Mouse (Mus musculus) embryonic facial prominence, embryonic 12.5 days (tissue): Measurements from ENCODE around the gene Irf7. TPM values are rescaled to one million over a fixed set of nuclear protein-coding genes. Genes with fewer than 3 reads are reported as not detected.

Experiments used
- ATAC-seq: fragments of 200-750 bp; cut with Nextera tagmentation; 2 replicates; pipeline ENCODE4 v1.8.0; 2017; ENCODE audit not compliant: insufficient number of reproducible peaks, insufficient read depth, low FRiP score, low TSS enrichment
- H3K27ac ChIP-seq: fragments of 300-500 bp; sonication (generic); 2 replicates; pipeline ENCODE4 v1.5.1; 2016; ENCODE audit warnings: mild to moderate bottlenecking
- H3K27me3 ChIP-seq: fragments of 300-500 bp; sonication (generic); 2 replicates; pipeline ENCODE4 v1.6.1; 2016; ENCODE audit warnings: mild to moderate bottlenecking, moderate library complexity
- H3K36me3 ChIP-seq: fragments of 300-500 bp; sonication (generic); 2 replicates; pipeline ENCODE4 v1.6.1; 2016; ENCODE audit warnings: mild to moderate bottlenecking
- H3K4me1 ChIP-seq: fragments of 300-500 bp; sonication (generic); 2 replicates; pipeline ENCODE4 v1.6.1; 2016
- H3K4me2 ChIP-seq: fragments of 300-500 bp; sonication (generic); replicated peaks from 2 replicates; pipeline ENCODE4 v1.6.1; 2016; ENCODE audit warnings: mild to moderate bottlenecking, moderate library complexity
- H3K4me3 ChIP-seq: fragments of 300-500 bp; sonication (generic); 2 replicates; pipeline ENCODE4 v1.5.1; 2016; ENCODE audit warnings: mild to moderate bottlenecking
- H3K9ac ChIP-seq: fragments of 300-500 bp; sonication (generic); 2 replicates; pipeline ENCODE4 v1.6.1; 2016; ENCODE audit warnings: mild to moderate bottlenecking, moderate library complexity
- H3K9me3 ChIP-seq: fragments of 300-500 bp; sonication (generic); 2 replicates; pipeline ENCODE4 v1.6.1; 2016; ENCODE audit warnings: mild to moderate bottlenecking, moderate library complexity
- WGBS: fragments of 180-500 bp; shearing (Covaris S2); methylation state at CpG from one replicate; pipeline ENCODE4 v1.1.7; 2016; 5-methylcytosine and 5-hydroxymethylcytosine counted together
- polyA plus RNA-seq: library from polyadenylated mRNA; unstranded; fragments of >200 nt; fragmentation: Nextera tagmentation; extraction: Ambion mirVana; gene quantifications from 2 replicates; pipeline ENCODE4 v1.2.1, GENCODE M21; 2016

Gene Irf7
- polyA plus RNA-seq, 1 experiment from 2014 or later = 0.99 TPM

GRCm38 (mm10) chr7:141292583-141293388 is 26.5 kb upstream of the Irf7 start:
- Histone ChIP-seq H3K9me3 (no peaks in the 10 kb centered on the region), H3K27me3 (peaks cover 57% of the 10 kb centered on the region), H3K36me3 (0 out of 2 replicates have a peak, but pooled peaks cover 9% of the 10 kb centered on the region), H3K27ac (no peak overlapping the region), H3K4me2 (peak overlapping the region; percentile 96), H3K9ac (peak overlapping the region; percentile 65; the same call in 1 of the 2 replicates), H3K4me1 (peaks cover 30% of the 10 kb centered on the region), H3K4me3 (peak overlapping the region; percentile 54)
- ATAC-seq = no peak
- 26% methylated on average over 15 of the region's 15 CpGs for WGBS

- Histone ChIP-seq H3K9ac (peak within 1 kb of the TSS; percentile 65), H3K27ac (no peak within 1 kb of the TSS), H3K36me3 (0 out of 2 replicates have a peak, but pooled peaks cover 3% of the 10 kb centered on the region), H3K9me3 (no peaks in the 10 kb centered on the region), H3K27me3 (peaks cover 57% of the 10 kb centered on the region), H3K4me3 (peak within 1 kb of the TSS; percentile 54), H3K4me2 (peak within 1 kb of the TSS; percentile 96), H3K4me1 (peaks cover 30% of the 10 kb centered on the region)
- 2% methylated on average over 45 of the region's 46 CpGs for WGBS
- ATAC-seq = no peak; the same call in 1 of the 2 replicates
Observed at GRCm38 (mm10) chr7:141291921-141292582, 25.8 kb upstream of the Irf7 start, which contains the start of gene Drd4. Gene Drd4, plus strand, starts transcription at chr7:141292006.

DNA sequence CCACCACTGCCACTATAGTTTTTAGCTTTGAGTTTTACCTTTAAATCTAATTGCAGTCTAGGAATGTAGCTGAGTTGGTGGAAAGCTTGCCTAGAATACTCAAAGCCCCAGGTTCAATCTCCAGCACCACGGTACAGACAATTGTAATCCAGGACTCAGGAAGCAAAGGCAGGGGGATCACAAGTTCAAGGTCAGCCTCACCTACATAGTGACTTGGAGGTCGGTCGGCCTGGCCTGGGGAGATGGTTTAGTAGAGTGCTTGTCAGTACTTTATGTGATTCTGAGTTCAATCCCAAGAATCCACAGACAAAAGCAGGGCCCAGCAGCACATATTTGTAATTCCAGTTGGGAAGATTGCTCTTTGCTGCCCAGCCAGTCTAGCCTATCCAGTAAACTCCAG is 21.8 kb upstream of the Irf7 start:
- Histone ChIP-seq H3K9me3 (no peaks in the 10 kb centered on the region), H3K27me3 (peaks cover 26% of the 10 kb centered on the region), H3K4me1 (peaks cover 10% of the 10 kb centered on the region; the same call in 1 of the 2 replicates), H3K9ac (no peak overlapping the region), H3K27ac (no peak overlapping the region), H3K36me3 (no peaks in the 10 kb centered on the region), H3K4me3 (no peak overlapping the region), H3K4me2 (no peak overlapping the region)
- ATAC-seq = no peak
- WGBS = 82% methylated on average over 3 of the region's 3 CpGs

DNA sequence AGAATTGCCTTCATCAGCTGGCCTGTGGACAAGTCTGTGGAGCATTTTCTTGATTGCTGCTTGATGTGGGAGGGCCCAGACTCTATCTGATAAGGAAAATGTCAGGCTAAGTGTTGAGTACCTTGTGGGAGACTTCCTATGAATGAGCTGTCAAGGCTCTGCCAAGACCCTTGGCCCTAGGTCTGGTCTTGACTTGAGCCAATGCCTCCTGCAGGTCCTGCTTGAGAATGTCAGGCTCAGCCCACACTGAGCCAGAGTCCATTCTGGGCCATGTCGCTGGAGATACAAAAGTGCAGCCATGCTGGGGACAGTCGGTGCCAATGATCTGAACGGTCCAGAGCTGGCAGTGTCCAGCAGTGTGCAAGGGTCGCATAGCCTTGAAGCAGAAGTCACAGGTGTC is 16.5 kb upstream of the Irf7 start:
- Histone ChIP-seq H3K4me2 (no peak overlapping the region), H3K4me1 (0 out of 2 replicates have a peak, but pooled peaks cover 6% of the 10 kb centered on the region), H3K9ac (no peak overlapping the region), H3K27ac (no peak overlapping the region), H3K9me3 (no peaks in the 10 kb centered on the region), H3K27me3 (0 out of 2 replicates have a peak, but pooled peaks cover 11% of the 10 kb centered on the region), H3K36me3 (no peaks in the 10 kb centered on the region), H3K4me3 (no peak overlapping the region)
- 88% methylated on average over 4 of the region's 4 CpGs for WGBS
- no peak for ATAC-seq

DNA sequence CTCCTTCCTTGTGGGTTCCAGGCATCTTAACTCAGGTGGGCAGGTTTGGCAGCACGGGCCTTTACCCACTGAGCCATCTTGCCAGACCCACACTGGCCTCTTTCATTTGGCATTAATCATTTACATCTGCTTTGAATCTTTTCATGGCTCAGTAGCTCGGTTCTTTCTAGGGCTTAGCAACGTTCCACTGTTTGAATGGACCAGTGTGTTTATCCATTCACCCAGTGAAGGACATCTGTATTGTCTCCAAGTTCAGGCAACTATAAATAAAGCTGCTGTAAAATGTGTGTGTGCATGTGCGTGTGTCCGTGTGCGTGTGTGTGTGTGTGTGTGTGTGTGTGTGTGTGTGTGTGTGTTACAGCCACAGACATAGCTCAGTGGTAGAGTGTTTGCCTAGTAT is 15.2 kb upstream of the Irf7 start:
- H3K36me3 ChIP-seq = no peaks in the 10 kb centered on the region
- no peak overlapping the region for H3K4me2 ChIP-seq
- H3K9me3 ChIP-seq = no peaks in the 10 kb centered on the region
- H3K4me3 ChIP-seq = no peak overlapping the region
- H3K4me1 ChIP-seq = 0 out of 2 replicates have a peak, but pooled peaks cover 6% of the 10 kb centered on the region
- H3K27ac ChIP-seq = no peak overlapping the region
- WGBS = 68% methylated on average over 6 of the region's 6 CpGs
- H3K9ac ChIP-seq = no peak overlapping the region
- no peak for ATAC-seq
- 0 out of 2 replicates have a peak, but pooled peaks cover 11% of the 10 kb centered on the region for H3K27me3 ChIP-seq

GRCm38 (mm10) chr7:141278766-141279590 is 12.7 kb upstream of the Irf7 start, which contains the start of gene Sct:
Gene Sct, minus strand, starts transcription at chr7:141279133.
- Histone ChIP-seq H3K4me1 (0 out of 2 replicates have a peak, but pooled peaks cover 6% of the 10 kb centered on the region), H3K4me2 (peak within 1 kb of the TSS; percentile 96), H3K36me3 (no peaks in the 10 kb centered on the region), H3K4me3 (peak within 1 kb of the TSS; percentile 44), H3K9ac (peak within 1 kb of the TSS; percentile 43), H3K27ac (no peak within 1 kb of the TSS), H3K27me3 (0 out of 2 replicates have a peak, but pooled peaks cover 11% of the 10 kb centered on the region), H3K9me3 (no peaks in the 10 kb centered on the region)
- 0 out of 2 replicates have a peak, but pooled peaks have one; percentile 43 for ATAC-seq
- WGBS = 2% methylated on average over 45 of the region's 46 CpGs

DNA sequence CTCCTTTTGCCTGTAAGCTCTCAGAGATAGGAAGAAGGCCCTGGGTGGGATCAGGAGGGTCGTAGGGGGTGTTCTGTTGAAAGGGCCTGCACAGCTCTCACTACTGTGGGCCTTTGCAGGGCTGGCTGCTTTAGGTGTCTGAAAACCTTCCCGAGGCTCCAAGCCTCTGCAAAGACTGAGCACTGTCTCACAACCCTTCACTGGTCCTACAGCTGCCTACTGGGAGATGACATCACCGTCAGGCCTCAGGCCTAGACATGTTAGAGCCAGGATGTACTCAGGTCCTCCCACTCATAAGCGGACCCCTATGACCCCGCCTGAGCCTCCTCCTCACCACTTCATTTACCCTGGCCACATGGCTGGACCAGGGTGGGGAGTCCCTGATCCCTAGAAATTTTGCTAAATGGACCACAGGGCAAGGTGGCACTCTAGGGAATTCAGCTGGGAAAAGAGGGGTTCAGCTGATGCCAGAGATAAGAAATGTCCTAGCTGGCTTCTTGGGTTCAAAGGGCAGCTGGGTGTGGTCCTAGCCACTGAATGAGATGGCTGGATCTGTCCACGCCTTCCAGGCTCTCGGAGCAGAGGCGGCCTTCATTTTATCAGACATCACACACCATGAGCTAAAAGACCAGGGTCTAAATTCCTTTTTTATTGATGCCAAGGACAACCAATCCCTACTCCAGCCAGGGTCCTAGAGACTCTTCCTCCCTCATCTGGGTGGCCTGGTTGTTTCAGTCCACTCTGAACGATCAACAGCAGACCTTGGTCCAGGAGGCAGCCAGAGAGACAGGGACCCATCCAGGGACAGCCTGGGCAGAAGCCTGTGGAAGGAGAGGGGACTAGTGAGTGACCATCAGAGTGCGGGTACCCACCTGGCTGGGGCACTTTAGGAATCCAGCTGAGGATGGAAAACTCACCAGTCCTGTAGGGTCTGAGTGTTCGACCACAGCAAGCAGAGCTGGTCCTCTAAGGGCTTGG is 11.7 kb upstream of the Irf7 start:
- no peak overlapping the region for H3K4me3 ChIP-seq
- peak overlapping the region; percentile 96 for H3K4me2 ChIP-seq
- no peak overlapping the region for H3K27ac ChIP-seq
- 76% methylated on average over 11 of the region's 11 CpGs for WGBS
- H3K36me3 ChIP-seq = no peaks in the 10 kb centered on the region
- no peak for ATAC-seq
- H3K27me3 ChIP-seq = 0 out of 2 replicates have a peak, but pooled peaks cover 11% of the 10 kb centered on the region
- H3K9me3 ChIP-seq = no peaks in the 10 kb centered on the region
- 0 out of 2 replicates have a peak, but pooled peaks cover 6% of the 10 kb centered on the region for H3K4me1 ChIP-seq
- 0 out of 2 replicates have a peak overlapping the region, but pooled peaks have one; percentile 43 for H3K9ac ChIP-seq

DNA sequence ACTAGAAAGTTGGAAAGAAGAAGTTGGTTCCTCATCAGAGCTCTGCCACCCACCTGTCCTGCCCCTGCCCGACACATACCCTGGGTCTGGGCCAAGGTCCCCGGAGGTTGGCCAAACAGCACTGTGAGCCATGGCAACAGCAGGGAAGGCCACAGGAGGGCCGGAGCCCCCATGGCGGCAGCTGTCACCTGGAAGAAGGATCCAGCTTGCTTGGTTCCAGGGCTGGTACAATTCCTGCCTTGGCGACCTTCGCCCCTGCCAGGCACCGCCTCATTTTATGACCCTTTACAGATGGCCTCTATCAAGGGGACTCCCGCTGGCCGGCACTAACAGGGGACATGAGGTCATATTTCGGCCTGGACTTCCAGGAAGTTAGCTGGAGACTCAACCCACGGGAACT is 10.3 kb upstream of the Irf7 start, which contains the start of gene Cdhr5:
TSS of gene Cdhr5 (minus strand) at position 241 of the 400 bp plus-strand sequence.
- Histone ChIP-seq H3K4me3 (no peak within 1 kb of the TSS), H3K9ac (no peak within 1 kb of the TSS), H3K9me3 (no peaks in the 10 kb centered on the region), H3K27ac (no peak within 1 kb of the TSS), H3K4me2 (no peak within 1 kb of the TSS), H3K27me3 (0 out of 2 replicates have a peak, but pooled peaks cover 11% of the 10 kb centered on the region), H3K36me3 (no peaks in the 10 kb centered on the region), H3K4me1 (0 out of 2 replicates have a peak, but pooled peaks cover 6% of the 10 kb centered on the region)
- no peak for ATAC-seq
- 64% methylated on average over 11 of the region's 11 CpGs for whole genome bisulfite sequencing

- Histone ChIP-seq H3K27ac (no peak overlapping the region), H3K9ac (no peak overlapping the region), H3K27me3 (0 out of 2 replicates have a peak, but pooled peaks cover 11% of the 10 kb centered on the region), H3K4me3 (no peak overlapping the region), H3K9me3 (no peaks in the 10 kb centered on the region), H3K4me2 (no peak overlapping the region), H3K36me3 (no peaks in the 10 kb centered on the region), H3K4me1 (0 out of 2 replicates have a peak, but pooled peaks cover 6% of the 10 kb centered on the region)
- WGBS = 76% methylated on average over 9 of the region's 9 CpGs
- no peak for ATAC-seq
Observed at GRCm38 (mm10) chr7:141275356-141275755, 9.1 kb upstream of the Irf7 start.

DNA sequence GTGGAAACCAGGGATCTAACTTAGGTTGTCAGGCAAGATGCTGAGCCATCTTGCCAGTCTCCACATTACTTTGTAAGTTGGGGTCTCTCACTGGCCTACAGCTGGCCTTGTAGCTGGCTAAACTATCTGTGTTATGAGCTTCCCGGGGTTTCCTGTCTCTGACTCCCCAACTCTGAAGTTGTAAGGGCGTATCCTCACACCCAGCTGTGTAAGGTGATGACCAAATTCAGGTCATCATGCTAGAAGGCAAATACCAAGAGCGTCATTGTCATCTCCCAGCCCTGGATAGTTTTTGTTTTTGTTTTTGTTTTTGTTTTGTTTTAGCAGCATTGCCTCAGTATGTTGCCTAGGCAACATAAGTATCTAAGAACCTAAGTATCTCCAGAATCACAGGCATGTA is 4.3 kb upstream of the Irf7 start:
- H3K4me2 ChIP-seq = no peak overlapping the region
- peaks cover 9% of the 10 kb centered on the region; the same call in 1 of the 2 replicates for H3K4me1 ChIP-seq
- ATAC-seq = no peak
- 84% methylated on average over 3 of the region's 3 CpGs for WGBS
- H3K9ac ChIP-seq = no peak overlapping the region
- no peak overlapping the region for H3K27ac ChIP-seq
- no peaks in the 10 kb centered on the region for H3K27me3 ChIP-seq
- no peaks in the 10 kb centered on the region for H3K36me3 ChIP-seq
- no peaks in the 10 kb centered on the region for H3K9me3 ChIP-seq
- no peak overlapping the region for H3K4me3 ChIP-seq
